Mouse (Mus musculus) urinary bladder, postnatal 36 days (tissue): ENCODE measurements around the gene Lbp.

Source experiments
- DNase-seq, 2 experiments: peaks; one replicate each; pipeline ENCODE4 v3.0.0; 2022; ENCODE audit warnings: low spot score in 2 of 2, mixed read lengths in 1 of 2

The Lbp gene

DNA sequence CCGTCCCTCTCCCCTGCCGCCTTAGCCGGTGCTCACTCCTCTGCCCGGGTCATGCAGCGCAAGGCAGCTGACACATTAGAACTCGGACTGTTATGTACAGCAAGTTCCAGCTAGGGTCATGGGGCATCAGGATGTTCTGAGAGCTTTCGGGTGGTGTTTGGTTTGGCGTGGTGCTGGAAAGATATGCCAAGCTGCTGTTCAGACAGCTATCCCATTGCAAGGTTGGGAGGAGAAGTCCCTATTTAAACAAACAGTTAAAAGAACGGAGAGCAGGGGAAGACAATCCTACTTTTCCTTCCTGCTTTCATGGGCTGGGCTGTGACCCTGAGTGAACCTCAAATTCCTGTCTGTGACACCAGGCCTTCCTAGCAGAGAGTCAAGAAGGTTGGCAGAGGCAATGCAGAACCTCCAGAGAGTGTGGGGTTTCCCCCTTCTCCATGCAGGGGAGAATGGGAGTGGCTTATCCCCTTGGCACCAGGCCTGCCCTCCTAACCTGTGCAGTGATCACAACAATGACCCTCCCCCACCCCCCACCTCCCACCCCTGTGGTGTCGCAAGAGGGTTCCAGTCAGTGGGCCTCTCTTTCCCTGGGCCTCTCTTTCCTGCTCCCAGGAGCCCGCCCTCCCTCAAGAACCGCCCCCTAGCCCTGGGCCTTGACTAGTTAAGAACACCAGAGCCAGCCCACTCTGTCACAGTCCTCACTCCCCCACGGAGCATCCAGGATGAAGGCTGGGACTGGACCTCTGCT is at the start of gene Lbp:
Gene Lbp, plus strand, starts transcription at position 546 of the 748 bp plus-strand sequence.
- peak; percentile 43 to 52 for DNase-seq

DNA sequence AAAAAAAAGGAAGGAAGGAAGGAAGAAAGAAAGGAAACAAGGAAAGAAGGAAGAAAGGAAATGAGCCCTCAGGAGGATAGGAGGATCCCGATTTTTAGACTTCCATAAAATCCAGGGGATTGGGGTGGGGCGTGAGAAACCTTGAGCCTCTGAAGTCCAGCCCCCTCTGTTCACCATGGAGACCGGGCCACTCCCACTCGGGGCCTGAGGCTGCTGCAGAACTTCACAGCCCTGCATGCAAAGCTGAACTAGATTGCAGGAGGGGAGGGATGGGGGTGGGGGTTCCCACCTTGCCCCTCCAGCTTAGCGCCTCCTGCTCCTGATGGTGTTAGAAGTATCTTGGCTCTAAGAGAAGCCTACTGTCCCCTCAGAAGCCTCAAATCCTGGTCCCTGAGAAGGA is 49.4 kb upstream of the Lbp start:
- DNase-seq = no peak

DNA sequence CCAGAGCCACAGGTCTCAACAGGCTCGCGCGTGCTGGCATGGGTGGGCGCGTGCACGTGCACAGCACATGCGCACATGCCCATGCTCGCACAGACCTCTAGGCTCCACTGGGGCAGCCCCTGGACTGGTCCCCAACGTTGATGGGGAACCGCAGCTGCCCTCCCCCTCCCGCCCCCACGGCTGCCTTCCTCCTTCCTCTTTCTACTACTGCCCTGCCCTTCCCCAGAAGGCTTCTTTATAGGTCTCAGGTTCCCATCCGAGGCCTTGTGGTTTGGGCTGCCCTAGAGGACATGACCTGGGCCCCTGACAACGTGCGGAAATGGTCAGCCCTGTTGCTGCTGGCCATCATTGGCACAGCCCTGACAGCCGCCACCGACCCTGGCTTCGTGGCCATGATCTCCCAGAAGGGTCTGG is 48.3 kb upstream of the Lbp start, which contains the start of gene Bpi:
Gene Bpi, plus strand, starts transcription at position 90 of the 414 bp plus-strand sequence.
- DNase-seq = no peak

DNA sequence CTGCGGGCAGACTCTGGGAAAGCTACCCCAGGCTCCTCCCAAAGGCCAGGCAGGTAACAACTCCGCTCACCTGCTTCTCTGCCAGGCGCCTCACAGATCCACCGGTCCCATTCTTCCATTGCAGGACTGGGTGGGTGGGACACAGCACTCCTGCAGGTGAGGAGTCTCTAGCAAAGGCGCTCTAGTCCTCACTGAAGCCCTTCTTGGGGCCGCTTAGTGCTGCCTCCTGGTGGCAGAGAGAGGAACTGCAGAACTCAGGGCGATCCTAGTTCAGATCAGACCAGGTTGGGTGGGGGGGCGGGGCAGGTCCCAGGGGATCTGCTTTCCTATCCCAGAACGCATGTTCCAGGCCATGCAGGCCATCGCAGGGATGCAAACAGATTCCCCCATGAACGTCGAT is 47.5 kb upstream of the Lbp start:
- peak; percentile 38 to 46 for DNase-seq

DNA sequence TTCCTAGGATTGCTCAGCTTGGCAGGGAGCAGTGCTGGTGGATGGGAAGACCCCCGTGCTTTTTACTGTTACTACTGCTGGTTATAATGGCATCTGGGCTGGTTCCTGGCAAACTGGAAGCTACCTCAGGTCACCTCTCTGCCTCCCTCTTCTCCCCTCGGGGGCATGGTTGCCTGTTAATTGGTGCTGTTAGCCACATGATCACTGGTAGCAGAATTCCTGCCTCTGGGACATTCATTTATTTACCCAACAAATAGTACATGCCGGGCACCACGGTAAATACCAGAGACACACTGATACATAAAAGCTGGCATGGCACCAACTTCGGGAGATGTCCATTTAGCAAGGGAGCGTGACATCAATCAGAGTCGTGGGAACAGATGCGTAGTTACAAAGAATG is 46.8 kb upstream of the Lbp start:
- no peak for DNase-seq

DNA sequence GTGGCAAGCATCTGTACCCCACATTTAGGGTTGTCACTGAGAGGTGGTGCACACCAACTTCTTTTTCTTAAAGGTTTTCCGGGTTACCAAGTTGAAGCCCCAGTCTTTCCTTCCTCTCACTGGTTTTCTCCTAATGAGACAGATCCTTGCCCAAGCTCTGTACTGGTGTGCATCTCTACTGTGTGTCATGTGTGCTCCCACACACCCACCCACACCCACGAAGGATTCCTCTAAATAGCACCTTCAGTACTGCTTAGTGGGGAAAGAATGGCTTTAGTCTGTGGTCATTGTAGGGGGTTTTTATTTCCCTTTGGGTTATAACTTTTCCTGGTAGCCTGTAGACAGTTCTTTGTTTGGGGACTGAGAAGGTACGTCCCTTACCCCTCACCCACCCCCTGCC is 41.4 kb upstream of the Lbp start:
- no peak for DNase-seq

DNA sequence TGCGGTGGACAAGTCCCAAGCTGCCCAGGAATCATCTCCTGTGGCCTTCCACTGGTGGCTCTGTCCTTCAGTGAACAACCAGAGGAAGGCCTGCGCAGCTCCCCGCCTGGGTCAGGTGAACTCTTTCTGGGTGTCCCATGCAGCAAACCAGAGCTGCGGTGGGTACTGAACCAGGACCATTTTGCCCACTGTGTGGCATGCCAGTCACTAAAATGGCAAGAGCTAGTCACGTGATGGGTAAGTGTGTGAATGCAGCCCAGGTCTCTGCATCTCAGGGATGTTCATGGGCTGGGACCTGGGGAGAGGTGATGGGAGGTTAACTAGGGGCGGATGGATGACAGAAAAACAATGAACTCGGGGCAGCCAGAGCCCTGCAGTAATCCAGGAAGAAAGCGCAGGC is 36.3 kb upstream of the Lbp start:
- DNase-seq = no peak

DNA sequence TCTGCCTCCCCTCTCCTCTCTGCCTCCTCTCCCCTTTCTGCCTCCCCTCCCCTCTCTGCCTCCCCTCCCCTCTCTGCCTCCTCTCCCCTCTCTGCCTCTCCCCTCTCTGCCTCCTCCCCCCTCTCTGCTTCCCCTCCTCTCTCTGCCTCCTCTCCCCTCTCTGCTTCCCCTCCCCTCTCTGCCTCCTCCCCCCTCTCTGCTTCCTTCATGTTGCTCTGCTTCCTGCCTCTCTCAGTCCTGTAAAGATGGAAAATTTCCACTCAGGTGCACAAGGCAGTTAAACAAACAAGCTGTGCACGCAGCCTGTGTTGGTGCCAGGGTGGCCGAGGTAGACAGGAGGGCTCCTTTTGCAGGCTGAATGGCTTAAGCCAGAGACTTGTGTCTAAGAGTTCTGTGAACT is 32.6 kb upstream of the Lbp start:
- no peak for DNase-seq

DNA sequence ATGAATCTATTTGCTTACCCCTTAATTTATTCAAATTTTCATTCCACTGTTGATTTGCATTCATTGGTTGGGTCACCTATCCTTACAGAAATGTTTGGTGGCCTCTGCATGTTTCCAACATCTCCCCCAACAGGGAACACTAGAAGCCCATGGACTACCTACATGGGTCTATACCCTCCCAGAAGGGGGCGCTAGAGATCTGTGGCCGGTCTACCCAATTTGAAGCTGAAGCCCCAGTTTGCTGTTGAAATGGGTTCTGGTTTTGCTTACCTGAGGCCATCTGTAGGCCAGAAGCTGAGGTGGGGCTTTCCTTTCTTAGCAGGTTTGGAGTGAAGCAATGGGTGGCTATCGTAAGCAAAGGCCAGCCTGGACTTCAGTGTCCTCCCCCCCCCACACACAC is 30.9 kb upstream of the Lbp start:
- no peak for DNase-seq

DNA sequence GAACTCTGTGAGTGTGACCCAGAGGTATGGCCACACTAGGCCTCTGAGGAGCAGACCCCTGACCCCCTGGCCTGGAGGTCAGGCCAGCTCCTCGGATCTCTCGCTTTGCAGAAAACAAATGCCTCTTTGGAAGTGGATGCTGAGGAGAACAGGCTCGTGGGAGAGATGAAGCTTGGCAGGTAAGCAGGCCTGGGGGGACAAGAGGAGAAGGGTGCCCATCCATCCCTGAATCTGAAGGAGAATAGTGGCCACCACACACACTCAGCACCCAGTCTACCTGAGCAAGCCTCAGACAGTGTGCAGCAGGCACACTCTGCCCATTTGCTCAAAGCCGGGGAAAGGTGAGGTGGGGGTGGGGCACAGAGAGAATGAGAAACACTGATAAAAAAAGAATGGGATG is 30.5 kb upstream of the Lbp start:
- no peak for DNase-seq

DNA sequence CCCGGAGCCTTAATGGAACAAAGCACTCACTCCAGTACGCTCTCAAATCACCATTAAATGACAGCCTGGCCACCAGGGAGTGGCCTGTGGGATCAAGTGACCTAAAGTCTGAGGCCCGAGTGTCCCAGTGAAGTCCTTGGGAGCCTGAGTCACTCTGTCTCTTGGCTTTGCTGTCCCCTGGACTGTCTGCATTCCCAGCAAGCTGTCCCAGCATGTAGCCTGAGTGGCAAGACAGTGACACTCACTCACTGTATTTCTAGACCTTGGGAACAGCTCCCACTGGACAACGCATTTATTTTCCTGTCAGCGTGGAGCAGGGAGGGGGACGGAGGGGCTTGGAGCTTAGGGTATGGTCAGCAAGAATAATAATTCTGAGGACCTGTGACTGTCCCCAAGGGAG is 29.8 kb upstream of the Lbp start:
- DNase-seq = no peak

DNA sequence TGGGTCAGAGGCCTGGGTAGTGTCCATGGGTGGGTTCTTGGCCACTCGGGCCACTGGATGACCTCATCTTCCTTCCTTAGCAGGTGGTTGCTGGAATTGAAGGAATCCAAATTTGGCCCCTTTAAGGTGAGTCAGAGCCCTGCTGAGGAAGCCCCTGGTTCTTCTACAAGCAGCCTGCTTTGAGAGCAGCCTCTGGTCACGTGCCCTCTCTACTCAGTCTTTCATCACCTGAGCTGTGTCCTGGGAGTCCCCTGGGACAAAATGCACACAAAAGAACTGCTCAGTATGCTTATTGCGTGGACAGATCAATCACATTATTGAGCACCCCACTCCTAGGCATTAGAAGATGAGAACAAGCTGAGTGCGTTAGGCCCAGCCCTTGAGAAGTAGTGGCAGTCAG is 29.4 kb upstream of the Lbp start:
- DNase-seq = no peak

DNA sequence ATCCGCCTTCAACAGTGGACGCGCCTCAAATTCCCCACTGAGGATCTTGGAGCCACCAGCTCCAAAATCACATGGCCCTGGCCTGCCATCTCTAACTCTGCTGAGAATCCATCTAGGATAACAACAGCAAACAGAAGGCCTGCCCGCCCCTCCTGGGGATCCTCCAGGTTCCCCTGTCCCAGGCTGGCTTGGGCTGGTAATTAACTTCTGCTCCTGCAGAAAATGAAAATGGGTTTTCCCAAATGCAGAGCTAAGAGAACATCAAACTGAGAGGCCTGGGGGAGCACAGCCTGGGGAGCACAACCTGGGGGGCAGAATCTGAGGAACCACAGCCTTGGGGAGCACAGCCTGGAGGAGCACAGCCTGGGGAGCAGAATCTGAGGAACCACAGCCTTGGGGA is 26.6 kb upstream of the Lbp start:
- no peak for DNase-seq

DNA sequence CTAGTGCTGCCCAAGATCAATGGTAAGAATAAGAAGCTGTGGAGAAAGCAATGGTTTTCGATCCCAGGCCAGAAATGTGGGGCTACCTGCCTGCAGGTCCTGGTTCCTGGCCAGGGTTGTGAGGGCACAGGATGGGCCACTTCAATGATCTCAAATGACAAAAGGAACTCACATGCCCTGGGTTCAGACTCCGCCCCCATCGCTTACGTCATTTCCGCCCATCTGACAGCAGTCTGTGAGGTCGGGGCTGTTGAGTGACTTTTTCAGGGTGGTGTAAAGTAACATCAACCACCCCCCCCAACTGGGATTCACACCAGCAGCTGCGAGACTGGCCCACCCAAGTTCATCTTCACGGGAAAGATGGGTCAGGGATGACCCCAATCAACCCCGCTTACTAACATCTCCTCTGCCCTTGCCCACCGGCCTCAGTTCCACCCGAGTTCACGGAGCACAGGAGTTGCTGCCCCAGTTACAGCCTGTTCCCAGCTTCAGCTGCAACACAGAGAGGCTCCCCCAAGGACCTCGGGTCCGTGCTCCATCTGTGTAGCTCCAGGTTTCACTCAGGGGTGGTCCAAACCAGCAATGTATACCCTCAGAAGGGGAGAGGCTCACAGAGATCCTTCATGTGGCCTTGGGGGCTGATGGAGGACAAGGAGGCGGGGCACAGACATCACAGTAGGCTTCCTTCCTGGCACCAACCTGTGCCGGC is 24.6 kb upstream of the Lbp start:
- DNase-seq = no peak

DNA sequence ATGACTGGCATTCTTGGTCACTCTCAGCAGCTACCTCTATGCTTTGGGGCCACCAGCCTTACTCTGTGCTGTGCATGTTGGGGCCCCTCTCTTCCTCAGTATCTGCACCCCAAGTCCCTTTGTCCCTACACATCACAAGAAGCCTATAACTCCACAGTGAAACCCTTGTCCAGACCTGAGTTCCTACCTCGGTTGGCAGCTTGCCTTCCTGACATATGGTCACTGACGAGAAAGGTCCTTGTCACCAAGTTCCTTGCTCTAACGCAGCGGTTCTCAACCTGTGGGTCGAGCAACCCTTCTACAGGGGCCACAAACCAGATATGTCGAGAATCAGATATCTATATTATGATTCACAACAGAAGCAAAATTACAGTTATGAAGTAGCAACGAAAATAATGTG is 23.2 kb upstream of the Lbp start:
- no peak for DNase-seq

DNA sequence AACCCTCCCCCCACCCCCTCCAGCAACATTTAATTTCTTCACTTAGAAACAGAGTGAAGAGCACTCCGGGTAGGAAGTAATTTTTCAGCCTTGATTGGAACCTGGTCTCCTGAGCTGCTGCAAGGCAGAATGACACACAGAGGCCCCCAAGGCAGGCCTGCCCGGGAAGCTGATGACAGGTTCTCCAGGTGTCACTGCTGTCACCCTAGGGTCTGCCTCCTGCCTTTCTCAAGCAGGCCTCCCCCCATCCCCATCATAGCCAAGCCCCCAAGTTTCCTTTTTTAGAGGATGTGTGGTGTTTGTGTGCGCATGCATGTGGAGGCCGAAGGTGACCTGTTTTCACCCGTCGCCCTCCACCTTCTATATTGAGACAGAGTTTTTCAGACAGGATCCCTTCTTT is 22.5 kb upstream of the Lbp start:
- no peak for DNase-seq

DNA sequence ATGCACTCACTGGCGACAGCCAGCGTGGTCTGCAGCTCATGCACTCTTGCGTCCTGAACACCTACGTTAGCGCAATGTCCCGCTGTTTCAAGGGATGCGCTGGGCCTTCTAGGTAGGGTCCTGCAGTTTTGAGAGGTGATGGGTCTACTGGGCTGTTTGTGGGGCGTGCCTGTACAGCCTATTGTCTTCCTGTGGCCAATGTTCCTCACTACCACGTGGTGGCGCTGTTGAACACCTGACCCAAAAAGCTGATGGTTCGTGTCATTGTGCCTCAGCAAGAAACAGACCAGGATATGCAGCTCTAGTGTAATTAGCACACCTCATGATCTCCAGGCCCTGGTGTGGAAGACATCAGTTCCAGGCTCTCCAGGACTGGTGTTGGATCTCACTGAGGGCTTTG is 21.7 kb upstream of the Lbp start:
- DNase-seq = peak; percentile 32 to 51

DNA sequence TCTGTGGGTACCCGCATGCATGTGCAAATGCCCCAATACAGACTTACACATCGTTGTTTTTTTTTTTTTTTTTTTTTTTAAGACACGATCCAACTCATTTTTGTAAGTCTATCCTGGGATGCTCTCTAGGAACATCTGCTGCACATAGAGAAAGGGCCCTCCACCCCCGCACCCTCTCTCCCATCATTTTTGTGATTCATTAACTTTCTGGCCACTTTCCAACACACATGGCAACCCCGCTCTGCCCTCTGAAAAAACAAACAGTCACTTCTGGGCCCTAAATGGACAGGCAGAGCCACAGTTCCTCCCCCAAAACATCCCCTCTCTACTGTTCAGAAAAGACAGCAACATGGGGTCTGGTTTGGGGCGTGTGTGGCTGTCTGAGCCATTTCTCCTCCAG is 20.6 kb upstream of the Lbp start:
- no peak for DNase-seq

DNA sequence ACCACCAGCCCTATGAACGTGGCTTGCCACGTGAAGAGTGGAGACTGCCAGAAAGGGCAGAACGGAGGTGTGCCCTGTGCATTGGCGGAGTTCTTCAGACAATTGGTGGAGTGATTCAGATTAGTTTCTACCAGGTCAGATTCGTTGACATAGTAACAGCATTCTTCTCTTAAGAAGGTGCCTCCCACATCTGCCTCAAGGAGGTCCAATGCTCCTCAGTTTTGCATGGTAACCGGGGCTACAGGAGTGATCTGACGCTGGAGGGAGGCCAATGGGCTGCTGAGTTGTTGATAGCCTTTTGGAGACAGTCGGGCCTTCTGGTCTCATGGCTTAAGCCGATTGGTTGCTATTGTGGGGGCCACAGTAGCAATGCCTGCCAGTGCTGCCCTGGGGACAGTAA is 10.6 kb upstream of the Lbp start:
- DNase-seq = no peak

DNA sequence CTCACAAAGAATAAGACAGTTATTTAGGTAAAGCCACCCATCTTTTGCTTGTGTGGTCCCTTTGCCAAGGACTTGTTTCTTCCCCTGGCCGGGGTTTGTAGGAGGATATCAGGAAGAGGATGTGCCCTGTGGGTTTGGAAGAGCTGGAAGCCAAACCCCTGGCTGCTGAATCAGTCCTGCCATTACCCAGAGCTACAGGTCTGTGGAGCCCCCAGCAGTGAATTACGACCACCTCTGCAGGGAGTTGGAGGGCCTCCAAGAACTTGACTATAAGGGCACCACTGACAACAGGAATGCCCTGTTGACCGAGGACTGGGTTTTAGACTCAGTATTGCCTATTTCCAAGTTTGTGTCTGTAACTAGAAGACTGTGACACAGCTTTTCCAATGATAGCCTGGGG is 7.1 kb upstream of the Lbp start:
- DNase-seq = no peak

DNA sequence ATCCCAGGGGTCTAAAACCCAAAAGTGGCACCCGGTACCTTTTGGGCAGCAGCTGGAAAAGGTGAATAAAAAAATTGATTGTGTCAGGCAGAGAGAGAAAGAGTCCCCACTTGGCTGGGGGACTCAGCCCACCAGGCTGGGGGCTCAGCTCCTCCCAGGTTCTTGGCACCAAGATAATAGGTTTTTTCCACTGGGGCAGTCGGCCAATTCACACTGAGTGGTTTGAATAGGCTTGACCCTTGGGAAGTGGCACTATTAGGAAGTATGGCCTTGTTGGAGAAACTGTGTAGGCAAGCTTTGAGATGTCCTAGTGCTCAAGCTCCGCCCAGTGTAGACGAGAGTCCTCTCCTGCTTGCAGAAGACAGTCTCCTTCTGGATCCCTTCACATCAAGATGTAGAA is 6.6 kb upstream of the Lbp start:
- DNase-seq = no peak

DNA sequence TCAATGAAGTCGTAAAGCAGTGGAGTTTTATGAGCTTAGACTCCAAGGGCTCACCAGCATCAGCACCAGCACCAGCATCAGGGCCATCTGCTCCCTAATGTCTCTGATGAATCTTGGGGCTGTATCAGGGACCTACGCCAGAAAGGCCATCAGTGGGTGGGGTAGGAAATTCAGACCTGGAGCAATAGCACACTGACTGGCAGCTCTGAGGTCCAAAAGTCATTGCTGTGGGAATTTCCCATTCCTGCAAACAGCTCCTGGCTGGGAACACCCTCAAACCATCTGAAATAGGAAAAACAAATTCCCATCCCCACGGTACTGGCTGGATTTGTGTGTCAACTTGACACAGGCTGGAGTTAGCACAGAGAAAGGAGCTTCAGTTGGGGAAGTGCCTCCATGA is 3.5 kb upstream of the Lbp start:
- DNase-seq = no peak

DNA sequence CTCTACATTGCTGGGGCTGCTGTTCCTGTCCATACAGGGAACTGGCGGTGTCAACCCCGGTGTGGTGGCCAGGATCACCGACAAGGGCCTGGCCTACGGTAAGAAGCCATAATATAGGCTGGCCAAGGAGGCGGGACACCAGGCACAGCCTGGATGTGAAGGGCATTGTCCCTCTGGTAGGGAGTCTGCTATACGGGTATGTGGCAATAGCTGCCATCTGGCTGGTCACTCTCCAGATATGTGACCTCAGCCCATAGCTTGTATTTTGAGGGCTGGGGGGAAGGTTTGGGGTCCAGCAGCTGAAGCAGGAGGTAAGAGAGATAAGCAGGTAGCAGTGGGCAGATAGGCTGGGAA is 380 bp downstream of the Lbp start:
- no peak for DNase-seq

DNA sequence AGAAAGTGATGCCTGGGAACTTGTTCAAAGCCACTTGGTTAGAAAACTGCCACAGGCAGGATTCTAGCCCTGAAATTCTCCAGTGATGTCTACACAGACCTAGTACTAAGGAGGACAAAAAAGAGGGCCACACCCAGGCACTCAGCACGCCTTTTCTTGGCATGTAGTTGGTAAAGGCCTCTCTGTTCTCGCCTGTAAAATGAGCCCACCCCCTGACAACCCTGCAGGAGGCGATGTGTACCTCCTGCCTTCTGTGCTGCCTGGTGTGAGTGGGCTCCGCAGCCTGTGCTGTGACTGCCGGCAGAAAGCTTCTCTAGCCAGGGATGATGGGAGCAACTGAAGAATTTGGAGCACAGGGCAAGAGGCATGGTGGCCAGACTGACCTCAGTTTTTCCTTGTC is 2.0 kb downstream of the Lbp start:
- DNase-seq = no peak
